Mouse (Mus musculus): ENCODE data around the gene Scgb2b21.

GRCm38 (mm10) chr7:33520358-33520757 is at the start of gene Scgb2b21:
- no peak for TF ChIP-seq CTCF (conservative IDR thresholded peaks at IDR 0.05; ENCODE audit: insufficient read depth, insufficient read length, low read depth, low read length)
- TF ChIP-seq POLR2A (IDR thresholded peaks at IDR 0.05; ENCODE audit: low read depth, low read length), result no peak
